Mouse (Mus musculus) heart, postnatal 36 days (tissue): ENCODE results near the gene Tssk1. TPM values are rescaled to one million over a fixed set of nuclear protein-coding genes. Genes with fewer than 3 reads are reported as not detected.
A peak's percentile ranks its signal among the peaks of the same experiment; 100 is the strongest.

ENCODE experiments used
- DNase-seq, 2 experiments: peaks; one replicate each; pipeline ENCODE4 v3.0.0; 2021 to 2022
- intact Hi-C: fragments of 180-260 bp; cut with DNase I; formaldehyde crosslinking; loops from one replicate; pipeline ENCODE4 v1.15.1; 2025
- total RNA-seq, 2 experiments: library from RNA; stranded (reverse); gene quantifications; 2 replicates each; pipeline ENCODE4 v1.2.3; 2021

Gene Tssk1
- total RNA-seq, 2 experiments from 2014 or later: 0.11 to 0.14 TPM

- DNase-seq: no peak
- intact Hi-C loops: no loop called here
These were observed 2.1 kb downstream of the Tssk1 start for GRCm38 (mm10) chr16:17896091-17896490.

- intact Hi-C loops: no loop called here
- DNase-seq: no peak
These were observed 4.4 kb downstream of the Tssk1 start, which contains the start of the genes Dgcr2 and Tssk2 for GRCm38 (mm10) chr16:17898462-17898861. Dgcr2 (minus strand) TSS chr16:17898562. Tssk2 (plus strand) TSS chr16:17898637.

DNA sequence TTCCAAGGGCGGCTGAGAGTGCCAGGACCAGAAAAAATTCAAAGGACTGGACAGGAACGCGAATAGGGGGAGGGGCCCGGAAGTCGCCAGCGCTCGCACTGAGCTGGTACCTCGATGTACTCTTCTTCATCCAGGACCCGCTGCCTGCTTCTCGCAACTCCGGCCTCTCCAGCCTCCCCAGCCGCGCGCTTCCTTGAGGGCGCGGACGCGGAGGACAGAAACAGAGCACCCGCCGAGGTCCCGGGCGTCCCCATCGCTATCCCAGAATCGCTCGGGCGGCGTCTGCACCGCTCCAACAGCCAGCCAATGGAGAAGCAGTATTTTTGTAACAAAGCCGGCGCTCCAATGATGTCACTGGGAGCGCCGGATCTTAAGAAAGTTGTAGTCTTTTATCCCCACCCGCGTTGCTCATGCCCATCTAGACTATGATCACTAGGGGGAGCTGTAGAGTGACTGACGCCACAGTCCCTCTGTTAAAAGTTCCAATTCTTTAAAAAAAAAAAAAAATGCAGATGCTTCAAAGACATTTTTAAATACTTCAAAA lies 17.1 kb downstream of the Tssk1 start, which contains the start of gene Ess2:
Ess2 (minus strand) TSS at position 297 of the 544 bp plus-strand sequence.
- peak; percentile 86 to 90 for DNase-seq
- intact Hi-C loops: loop anchor here (1.0 to 2.0 kb wide), 3 partner anchors 10 to 136 kb away; no protein-coding TSS in a partner anchor

- DNase-seq: no peak
- intact Hi-C loops: no loop called here
These were observed 20.6 kb downstream of the Tssk1 start, which contains the start of gene Gsc2 for GRCm38 (mm10) chr16:17914307-17915249. Gsc2 (minus strand) TSS chr16:17915059.

GRCm38 (mm10) chr16:17920586-17920985 lies 26.6 kb downstream of the Tssk1 start:
- no peak for DNase-seq
- intact Hi-C loops: loop anchor here (10.0 kb wide), 1 partner anchor 424 kb away; the partner anchor contains the start of genes Arvcf and Tango2

DNA sequence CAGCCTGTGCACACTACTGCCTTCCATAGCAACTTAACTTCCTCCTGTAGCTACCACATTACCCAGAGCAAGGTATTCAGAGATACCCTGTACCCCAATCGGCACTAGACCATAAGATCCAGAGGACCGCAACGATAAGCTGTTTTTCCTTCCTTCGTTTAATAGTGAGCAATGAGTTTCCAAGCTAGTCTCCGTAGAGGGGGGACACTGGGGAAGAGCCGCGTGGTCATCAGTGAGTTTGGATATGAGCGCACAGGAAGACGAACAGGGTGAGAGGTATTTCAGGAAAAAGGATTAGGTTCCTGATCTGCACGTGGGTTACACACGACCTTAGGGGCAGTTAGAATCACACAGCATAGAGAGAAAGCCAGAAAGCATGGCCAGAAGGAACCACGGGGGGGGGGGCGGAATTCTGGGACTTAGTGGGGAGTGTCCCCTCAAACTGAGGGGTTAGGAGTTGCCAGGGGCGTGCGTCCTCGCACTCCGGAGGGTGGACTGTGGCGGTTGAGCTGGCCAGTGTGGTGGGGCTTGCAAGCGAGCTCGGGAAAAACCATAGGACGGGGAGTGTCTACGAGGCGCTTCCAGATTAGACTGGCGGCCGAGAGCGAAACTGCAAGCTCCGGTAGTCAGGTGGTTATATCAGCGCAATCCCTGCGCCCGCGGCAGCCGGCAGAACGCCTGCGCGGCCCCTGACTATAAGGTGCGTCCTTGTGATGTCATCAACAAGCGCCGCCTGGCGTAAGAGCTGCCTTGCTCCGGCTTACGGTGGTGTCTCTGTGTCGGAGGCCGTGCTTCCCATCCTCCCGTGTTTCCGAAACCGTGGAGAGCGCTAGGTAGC lies 27.5 kb downstream of the Tssk1 start:
- intact Hi-C loops: loop anchor here (1.0 to 10.0 kb wide), 2 partner anchors 10 to 423 kb away; partner anchors contain the start of genes Arvcf, Ess2 and Tango2

DNA sequence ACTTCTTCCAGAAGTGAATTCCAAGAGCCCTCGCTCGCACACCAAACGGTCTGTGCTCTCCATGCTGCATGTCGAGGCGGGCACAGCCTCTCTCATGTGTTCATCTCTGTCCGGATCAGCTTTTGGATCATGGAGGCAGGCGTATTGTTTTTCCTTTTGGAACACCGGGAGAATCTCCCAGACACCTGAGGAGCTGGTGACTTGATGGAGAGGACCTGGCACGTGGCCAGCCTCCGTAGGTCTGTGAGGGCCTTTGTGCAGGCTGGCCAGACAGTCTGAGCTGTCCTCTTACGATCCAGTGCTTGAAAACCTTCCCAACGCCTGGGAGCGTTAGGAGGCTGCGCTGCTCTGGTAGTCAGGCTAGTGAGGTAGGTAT lies 28.1 kb downstream of the Tssk1 start:
- intact Hi-C loops: loop anchor here (10.0 kb wide), 1 partner anchor 423 kb away; the partner anchor contains the start of genes Arvcf and Tango2
- no peak for DNase-seq

More for the DNA sequence above, 27.5 kb downstream of the Tssk1 start:
- peak; percentile 94 to 95 for DNase-seq

GRCm38 (mm10) chr16:17927351-17928082 lies 33.5 kb downstream of the Tssk1 start:
- peak in 1 of 2 experiments; percentile 39 for DNase-seq
- intact Hi-C loops: loop anchor here (5.0 to 10.0 kb wide), 3 partner anchors 60 to 417 kb away; partner anchors contain the start of genes Arvcf and Tango2

DNA sequence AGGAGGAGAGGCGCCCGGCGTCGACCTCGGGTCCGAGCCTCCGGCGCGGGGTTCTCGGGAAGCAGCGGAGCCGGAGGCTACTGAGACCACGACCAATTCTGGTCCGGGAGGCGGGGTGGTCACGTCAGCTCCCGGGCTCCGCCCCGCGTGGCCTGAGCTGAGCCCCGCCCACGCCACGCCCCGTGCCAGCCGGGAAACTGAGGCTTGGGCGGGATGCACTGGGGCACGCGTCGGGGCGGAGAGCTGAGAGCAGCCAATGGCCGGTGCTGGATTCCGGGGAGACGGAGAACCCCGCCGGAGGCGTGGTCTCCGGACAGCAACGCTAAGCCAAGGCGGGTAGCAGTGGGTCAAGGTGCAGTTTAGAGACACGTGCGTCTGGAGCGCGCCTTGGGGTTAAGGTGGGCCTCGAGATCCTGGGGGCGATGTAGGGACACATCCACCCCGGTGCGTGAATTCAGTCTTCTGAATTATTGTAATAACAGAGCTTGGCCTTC lies 34.1 kb downstream of the Tssk1 start, which contains the start of gene Slc25a1:
Slc25a1 (minus strand) TSS at position 133 of the 494 bp plus-strand sequence.
- intact Hi-C loops: loop anchor here (5.0 to 10.0 kb wide), 3 partner anchors 59 to 417 kb away; partner anchors contain the start of genes Arvcf and Tango2
- DNase-seq: peak; percentile 73 to 74

DNA sequence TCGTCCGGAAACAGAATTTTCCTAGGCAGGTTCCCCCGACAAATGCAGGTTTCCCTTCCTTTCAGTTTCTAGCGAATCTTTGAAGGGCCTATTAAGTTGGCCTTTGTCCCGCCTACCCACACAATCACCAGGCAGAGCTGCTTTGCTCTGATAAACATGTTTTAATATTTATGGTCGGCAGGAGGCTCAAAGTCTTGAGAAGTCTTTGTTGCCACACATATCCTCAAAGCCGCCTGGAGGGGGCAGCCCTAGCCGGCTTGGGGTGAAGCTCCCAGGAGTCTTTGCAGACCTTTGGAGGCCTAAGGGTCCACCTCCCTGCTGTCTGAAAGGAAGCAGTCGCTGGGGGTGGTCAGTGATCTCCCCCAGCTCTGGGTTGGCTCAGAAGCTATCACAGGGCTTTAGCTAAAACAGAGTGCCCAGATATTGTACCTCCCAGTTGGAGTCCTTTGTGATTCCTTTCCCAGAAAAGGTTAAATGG lies 34.6 kb downstream of the Tssk1 start:
- intact Hi-C loops: loop anchor here (5.0 to 10.0 kb wide), 3 partner anchors 59 to 416 kb away; partner anchors contain the start of genes Arvcf and Tango2
- peak; percentile 58 to 63 for DNase-seq

- intact Hi-C loops: loop anchor here (5.0 to 10.0 kb wide), 3 partner anchors 58 to 416 kb away; partner anchors contain the start of genes Arvcf and Tango2
- no peak for DNase-seq
These were observed 35.2 kb downstream of the Tssk1 start for GRCm38 (mm10) chr16:17929211-17929610.

GRCm38 (mm10) chr16:17929631-17930030 lies 35.6 kb downstream of the Tssk1 start:
- no peak for DNase-seq
- intact Hi-C loops: loop anchor here (5.0 to 10.0 kb wide), 3 partner anchors 58 to 415 kb away; partner anchors contain the start of genes Arvcf and Tango2

- DNase-seq: no peak
- intact Hi-C loops: no loop called here
These were observed 38.0 kb downstream of the Tssk1 start for GRCm38 (mm10) chr16:17931906-17932460.

GRCm38 (mm10) chr16:17933594-17934444 lies 39.8 kb downstream of the Tssk1 start:
- intact Hi-C loops: no loop called here

GRCm38 (mm10) chr16:17934445-17934910 lies 40.5 kb downstream of the Tssk1 start:
- DNase-seq: no peak
- intact Hi-C loops: no loop called here

More at GRCm38 (mm10) chr16:17933594-17934444, 39.8 kb downstream of the Tssk1 start:
- DNase-seq: no peak

DNA sequence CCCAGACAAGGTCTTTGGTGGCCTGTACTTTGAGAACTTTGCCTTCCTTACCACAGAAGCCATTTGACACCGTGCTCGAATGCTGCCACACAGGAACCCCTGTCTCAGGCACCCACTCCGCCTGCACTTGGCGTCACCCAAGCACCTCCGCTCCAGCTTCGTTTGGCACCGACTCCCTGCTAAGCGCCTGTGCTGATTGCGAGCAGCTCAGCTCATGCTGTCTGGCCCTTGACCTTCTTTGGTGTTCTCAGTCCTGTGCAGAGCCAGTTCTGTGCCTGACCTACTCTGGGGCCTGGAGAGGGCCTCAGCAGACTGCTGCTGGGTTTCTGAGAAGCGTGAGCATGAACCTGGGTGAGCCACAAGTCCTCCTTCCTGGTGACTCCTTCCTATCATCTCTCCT lies 42.8 kb downstream of the Tssk1 start:
- intact Hi-C loops: no loop called here
- DNase-seq: no peak

DNA sequence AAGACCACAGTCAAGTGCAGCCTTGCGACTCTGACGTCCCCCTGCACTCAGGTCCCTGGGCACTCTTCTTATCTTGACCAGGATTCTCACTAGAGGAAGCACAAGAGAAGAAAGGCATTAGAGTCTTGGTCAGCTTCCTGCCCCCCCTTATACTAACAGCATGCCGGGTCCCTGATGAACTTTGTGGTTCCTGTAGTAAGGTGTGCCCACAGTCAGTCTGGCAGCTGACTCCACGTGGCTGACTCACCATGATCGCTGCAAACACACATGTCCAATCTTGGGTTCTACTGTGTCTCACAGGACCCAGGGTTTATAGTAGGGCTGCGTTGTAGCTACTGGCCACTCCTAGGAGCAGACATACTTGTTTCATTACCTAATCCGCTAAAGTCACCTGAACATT lies 44.2 kb downstream of the Tssk1 start:
- intact Hi-C loops: no loop called here
- DNase-seq: no peak
